Mouse (Mus musculus) gastrocnemius, adult 2 months (tissue): ENCODE measurements around the gene Zfp169. TPM values are rescaled to one million over a fixed set of nuclear protein-coding genes. Genes with fewer than 3 reads are reported as not detected.

ENCODE experiments used
- DNase-seq: peaks from one replicate; pipeline ENCODE4 v3.0.0; 2022
- H3K27ac ChIP-seq: fragments of 200-600 bp; 2 replicates; pipeline ENCODE4 v1.8.1; 2022; ENCODE audit warnings: mild to moderate bottlenecking
- H3K4me3 ChIP-seq: fragments of 200-600 bp; 2 replicates; pipeline ENCODE4 v1.8.1; 2022; ENCODE audit warnings: mild to moderate bottlenecking, moderate library complexity
- CTCF ChIP-seq: fragments of 200-600 bp; IDR thresholded peaks from 2 replicates; pipeline ENCODE4 v1.8.1; 2022; ENCODE audit warnings: antibody characterized with exemption, mild to moderate bottlenecking, moderate library complexity
- intact Hi-C: fragments of 180-260 bp; cut with DNase I; formaldehyde crosslinking; loops from one replicate; pipeline ENCODE4 v1.15.1; 2025
- long read RNA-seq, 2 experiments: library from polyadenylated mRNA; stranded (forward); transcript quantifications; one replicate each; pipeline ENCODE4 v2.0.0; 2021
- total RNA-seq, 2 experiments: library from RNA; stranded (reverse); gene quantifications; 2 replicates each; pipeline ENCODE4 v1.2.3; 2021

Zfp169 gene
- 1 to 10 TPM; 3.6 to 3.7 TPM for total RNA-seq
- long read RNA-seq, experiment 1, partial matches to known transcripts = 0 of 1 reads
- long read RNA-seq, experiment 1, other reads (novel, unspliced or antisense) = 1 of 1 reads
- long read RNA-seq, experiment 2 = 0 reads

DNA sequence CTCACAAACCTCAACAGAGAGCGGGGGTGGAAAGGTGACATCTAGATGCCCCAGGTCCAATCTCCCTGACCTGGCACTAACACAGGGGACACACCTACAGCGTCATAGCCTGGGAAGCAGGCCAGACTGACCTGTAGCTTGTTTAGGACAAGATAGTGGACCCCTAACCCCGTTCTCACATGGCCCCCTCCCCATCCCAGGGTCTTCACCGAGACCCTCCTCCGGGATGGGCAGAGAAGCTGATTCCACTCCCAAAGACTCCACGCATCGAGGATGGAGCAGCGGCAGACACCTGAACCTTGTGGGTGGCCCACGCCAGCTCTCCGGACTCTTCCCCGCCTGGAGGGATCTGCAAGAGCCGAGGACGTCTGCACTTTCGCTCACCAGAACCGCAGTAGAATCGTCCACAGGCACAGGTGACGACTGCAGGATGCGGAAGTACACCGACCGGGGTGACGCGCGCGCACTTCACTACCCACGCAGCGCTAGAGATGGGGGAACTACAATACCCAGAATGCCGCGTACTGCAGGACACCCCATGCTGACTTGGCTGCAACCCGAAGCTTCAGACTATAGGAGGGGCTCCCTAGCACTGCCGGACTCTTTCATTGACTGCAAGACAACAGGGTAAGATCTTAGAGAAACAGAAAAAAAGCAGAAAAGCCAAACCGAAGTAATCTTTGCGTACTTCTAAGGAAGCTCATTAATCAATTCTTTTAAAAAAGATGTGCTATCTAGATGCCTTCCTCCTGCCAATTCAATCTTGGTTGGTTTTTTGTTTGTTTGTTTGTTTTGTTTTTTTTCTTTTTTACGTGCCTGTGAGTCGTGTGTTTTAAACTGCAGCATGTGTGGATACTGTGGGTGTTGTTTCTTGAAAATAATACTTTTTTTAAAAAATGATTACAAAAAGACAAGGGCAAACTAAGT is at the start of gene Zfp169, which contains the start of gene A830005F24Rik:
Gene Zfp169 (minus strand): TSS at position 449 of the 927 bp plus-strand sequence.
Gene A830005F24Rik (plus strand): TSS at position 568 of the 927 bp plus-strand sequence.
- DNase-seq = peak; percentile 87
- no peak for TF ChIP-seq CTCF
- intact Hi-C loops = no loop called here
- peak within 1 kb of the TSS; percentile 86 for H3K27ac ChIP-seq
- H3K4me3 ChIP-seq = peak within 1 kb of the TSS; percentile 79

DNA sequence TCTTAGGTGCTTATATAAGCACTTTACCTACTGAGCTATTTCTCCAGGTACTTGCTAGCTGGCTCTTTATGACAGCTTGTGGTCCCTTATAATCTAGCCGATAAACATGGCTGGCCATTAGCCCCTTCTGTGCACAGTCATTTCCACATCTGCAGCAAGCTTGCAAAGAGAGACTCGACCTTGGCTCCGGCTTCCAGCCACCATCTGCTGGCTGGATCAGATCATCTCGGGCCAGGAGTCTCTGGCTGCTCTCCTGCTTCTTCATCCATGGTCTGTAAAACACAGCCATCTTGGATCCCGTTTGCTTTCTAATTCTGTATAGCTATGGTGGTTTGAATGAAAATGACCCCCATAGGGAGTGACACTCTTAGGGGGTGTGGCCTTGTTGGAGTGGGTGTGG is 49.1 kb upstream of the Zfp169 start:
- peak; percentile 57 for DNase-seq
- Histone ChIP-seq H3K4me3 (no peak overlapping the region), H3K27ac (no peak overlapping the region)
- intact Hi-C loops = no loop called here
- TF ChIP-seq CTCF = no peak

DNA sequence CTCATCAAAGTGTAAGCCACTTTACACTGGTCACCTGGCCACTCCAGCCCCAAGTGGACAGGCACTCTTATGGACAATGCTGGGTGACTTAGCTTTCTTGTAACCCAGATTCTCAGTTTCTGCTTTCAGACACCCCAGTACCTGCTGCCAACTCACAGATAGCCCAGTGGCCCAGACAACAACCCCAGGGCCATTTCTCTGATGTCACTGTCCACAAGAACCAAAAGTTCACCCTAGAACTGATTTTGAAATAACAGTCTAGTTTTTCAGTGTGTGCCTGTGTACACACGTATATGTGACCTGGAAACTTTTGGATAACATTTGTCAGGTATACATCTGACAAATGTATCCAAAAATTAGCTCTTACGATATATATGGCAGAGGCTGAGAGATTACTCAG is 48.2 kb upstream of the Zfp169 start:
- no peak for DNase-seq
- no peak overlapping the region for H3K4me3 ChIP-seq
- H3K27ac ChIP-seq = no peak overlapping the region
- intact Hi-C loops = no loop called here
- no peak for TF ChIP-seq CTCF

DNA sequence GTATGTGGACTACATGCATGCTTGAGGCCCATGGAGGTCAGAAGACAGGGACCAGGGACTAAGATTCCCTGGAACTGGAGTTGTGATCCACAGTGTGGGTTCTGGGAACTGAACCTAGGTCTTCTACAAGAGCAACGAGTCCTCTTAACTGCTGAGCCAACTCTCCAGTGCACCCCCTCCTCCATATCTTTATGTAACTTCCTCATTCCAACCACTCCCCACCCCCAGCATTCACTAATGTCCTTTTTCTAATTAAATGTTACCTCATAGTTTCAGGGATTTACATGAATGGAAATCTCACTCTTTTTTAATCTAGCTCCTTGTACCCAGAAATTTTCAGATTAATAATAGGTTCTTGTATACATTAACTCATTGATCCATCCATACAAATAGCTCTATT is 42.7 kb upstream of the Zfp169 start:
- no peak for DNase-seq
- intact Hi-C loops = no loop called here
- no peak overlapping the region for H3K4me3 ChIP-seq

DNA sequence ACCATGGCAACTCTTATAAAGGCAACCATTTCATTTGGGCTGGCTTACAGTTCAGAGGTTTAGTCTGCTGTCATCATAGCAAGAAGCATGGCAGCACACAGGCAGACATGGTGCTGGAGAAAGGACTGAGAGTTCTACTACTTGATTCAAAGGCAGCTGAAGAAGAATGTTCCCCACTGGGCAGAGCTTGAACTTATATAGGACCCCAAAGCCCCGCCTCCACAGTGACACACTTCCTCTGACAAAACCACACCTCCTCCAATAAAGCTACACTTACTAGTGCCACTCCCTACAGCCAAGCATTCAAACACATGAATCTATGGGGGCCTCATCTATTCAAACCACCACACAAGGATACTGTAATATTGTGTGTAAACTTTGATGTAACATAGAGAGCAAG is 41.3 kb upstream of the Zfp169 start:
- no peak for DNase-seq
- Histone ChIP-seq H3K27ac (no peak overlapping the region), H3K4me3 (no peak overlapping the region)
- no peak for TF ChIP-seq CTCF
- intact Hi-C loops = no loop called here

More for the DNA sequence above, 42.7 kb upstream of the Zfp169 start:
- TF ChIP-seq CTCF = no peak
- H3K27ac ChIP-seq = no peak overlapping the region

DNA sequence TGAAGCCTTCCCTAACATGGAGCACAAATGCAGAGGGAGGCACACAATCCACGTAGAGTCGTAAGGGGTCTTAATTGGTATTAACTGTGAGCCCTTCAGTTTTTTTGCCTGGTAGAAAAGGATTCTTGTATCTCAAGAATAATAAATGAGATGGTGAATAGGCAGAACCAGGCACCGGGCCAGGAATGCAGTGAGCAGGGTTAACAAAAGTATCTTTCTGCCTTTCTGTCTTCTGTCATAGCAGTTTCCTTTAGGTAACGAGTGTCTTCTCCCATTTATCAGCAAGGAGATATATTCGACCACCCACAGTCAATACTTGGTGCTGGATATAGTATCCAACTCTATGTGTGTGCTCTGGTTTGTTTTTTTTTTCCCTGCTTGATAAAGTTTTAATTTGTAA is 40.3 kb upstream of the Zfp169 start:
- no peak for TF ChIP-seq CTCF
- H3K27ac ChIP-seq = no peak overlapping the region
- no peak for DNase-seq
- H3K4me3 ChIP-seq = no peak overlapping the region
- intact Hi-C loops = no loop called here

DNA sequence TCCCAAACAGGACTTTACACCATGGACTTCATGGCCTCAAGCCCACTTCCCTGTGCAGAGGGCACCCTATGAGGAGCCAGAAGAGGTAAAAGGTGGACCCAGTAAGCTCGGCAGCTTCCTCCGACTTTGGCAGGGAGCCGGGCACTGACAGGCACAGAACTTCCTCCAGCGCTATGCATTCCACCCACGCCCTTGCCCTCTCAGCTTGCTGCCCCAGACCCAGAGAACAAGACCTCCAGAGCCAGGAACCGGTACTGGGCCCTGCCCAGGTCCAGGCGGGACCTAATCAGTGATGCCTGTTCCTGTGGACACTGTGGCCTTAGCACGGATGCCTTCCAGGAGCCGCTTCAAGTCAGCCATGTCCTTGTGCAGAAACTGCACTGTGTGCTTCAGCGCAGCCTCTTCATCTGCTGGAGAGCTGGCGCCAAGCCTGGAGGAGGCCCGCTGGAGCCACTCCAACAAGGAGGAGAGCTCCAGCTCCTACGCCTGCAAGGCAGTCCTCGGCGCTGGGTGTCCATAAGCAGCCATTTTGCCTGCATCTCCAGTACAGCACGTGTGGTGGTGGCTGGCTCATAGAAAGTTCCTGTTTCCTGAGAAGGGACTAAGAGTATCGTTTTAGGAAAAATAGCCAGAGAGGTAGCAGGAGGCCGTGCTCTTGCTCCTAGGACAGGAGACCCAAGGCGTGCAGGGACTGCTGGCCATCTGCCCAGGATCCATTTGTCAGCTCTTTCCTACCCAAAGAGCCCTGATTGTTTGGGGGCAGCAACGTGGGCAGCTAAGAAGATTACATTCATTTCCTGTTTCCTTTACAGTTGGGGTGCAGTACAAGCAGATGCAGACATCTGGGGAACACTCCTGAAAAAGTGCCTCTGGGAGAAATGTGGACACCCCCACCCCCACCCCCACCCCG is 39.2 kb upstream of the Zfp169 start:
- DNase-seq = peak; percentile 96
- peak overlapping the region; percentile 86 for H3K27ac ChIP-seq
- intact Hi-C loops = no loop called here
- TF ChIP-seq CTCF = no peak
- peak overlapping the region; percentile 69 for H3K4me3 ChIP-seq

DNA sequence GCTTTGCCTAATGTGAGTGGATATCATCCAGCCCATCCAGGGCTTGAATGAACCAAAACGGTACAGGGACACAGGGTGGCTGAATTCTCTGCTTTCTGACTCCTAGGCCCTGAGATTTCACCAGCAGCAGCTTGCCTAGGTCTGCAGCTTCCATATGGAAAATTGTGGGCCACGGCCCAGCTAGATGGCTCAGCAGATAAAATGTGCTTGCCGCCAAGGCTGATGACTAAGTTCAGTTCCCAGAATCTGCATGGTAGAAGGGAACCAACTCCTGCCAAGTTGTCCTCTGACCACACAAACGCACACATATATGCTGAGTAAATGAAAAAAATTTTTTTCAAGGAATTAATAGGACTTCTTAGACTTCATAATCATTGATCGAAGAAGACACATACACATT is 35.0 kb upstream of the Zfp169 start:
- TF ChIP-seq CTCF = no peak
- Histone ChIP-seq H3K27ac (no peak overlapping the region), H3K4me3 (no peak overlapping the region)
- no peak for DNase-seq
- intact Hi-C loops = no loop called here

DNA sequence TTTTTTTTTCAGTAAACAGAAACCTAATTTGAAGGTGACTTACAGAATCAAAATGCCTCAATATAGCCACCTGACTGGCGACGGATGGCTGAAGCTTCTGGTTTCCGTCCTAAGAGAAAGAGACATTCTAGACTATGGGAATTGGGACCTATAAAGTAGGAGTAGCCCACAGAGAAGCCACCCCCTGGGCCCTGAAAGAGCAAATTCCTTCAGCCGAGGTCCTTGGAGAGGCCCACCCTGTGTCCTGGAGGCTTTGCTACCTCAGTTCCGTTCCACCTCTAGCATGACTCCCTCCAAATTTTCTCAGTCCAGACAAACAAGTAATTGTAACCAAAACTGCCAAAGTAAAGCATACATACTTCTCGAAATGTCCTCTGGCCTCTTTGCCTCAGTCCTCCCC is 34.4 kb upstream of the Zfp169 start:
- H3K4me3 ChIP-seq = no peak overlapping the region
- no peak for DNase-seq
- H3K27ac ChIP-seq = no peak overlapping the region; the same call in 1 of the 2 replicates
- intact Hi-C loops = no loop called here
- no peak for TF ChIP-seq CTCF

DNA sequence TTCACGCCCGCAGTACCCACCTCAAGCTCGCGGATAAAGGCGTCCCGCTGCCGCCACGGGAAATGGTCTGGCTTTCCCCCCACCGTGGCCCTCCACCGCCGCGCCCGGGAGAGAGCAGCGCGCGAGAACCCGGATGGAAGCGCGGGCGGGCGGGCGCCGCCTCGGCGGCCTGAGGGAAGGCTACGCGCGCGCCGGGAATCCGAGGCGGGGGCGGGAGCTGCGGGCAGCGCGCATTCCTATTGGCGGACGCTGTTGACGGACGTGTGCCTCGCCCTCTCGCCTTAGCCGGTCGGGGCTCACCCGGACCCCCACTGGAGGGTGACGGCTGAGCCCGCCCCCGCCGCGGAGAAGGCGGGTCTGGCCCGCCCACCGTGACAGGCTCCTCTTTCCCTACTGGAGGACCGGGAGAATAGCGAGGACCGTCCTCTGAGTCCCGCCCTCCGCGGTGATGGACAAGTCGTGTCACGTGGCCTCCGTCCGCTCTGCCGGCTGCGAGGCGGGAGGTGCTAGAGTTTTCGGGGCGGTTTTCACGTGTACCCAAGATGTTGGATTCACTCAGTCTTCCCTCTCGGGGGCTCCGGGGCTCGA is 33.2 kb upstream of the Zfp169 start:
- intact Hi-C loops = no loop called here
- no peak for TF ChIP-seq CTCF
- peak; percentile 100 for DNase-seq

DNA sequence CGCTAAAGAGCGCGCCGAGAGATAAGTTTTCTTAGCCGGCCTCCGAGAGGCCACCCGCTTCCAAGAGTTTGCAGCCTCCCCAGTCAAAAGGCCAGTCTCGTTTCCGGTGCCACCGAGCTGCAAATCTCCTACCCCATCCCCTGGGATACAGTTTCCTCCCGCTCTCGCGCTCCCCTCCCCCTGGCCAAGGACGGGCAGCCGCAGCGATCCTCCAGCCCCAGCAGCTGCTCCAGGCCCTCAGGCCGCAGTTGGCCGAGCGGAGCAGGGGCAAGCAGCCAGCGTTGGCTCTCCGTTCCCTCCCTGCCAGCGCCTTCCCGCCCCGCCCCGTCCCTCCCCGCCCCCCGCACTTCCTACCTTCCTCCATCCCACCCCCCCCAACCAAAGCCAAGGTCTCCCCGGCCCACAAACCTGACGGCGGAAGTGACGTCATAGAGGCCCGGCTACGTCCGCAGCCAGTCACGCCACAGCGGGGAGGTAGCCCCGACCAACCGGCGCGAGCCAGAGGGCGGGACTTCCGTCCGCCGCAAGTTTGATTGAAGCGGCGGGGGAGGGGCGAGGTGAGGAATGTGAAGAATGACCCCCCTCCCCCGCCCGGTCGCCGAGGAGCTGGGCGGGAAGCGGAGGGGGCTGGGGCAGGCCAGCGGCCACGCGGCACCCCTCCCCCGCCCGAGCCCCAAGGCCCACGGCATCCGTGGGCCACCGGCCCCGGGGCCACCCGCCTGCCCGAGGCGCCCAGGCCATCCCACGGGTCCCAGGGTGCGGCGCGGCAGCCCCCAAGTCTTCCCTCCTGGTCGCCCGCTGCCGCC is 32.4 kb upstream of the Zfp169 start:
- intact Hi-C loops = no loop called here
- peak; percentile 99 for DNase-seq
- H3K27ac ChIP-seq = peak overlapping the region; percentile 98
- no peak for TF ChIP-seq CTCF
- peak overlapping the region; percentile 100 for H3K4me3 ChIP-seq

More for the DNA sequence above, 33.2 kb upstream of the Zfp169 start:
- Histone ChIP-seq H3K27ac (peak overlapping the region; percentile 98), H3K4me3 (peak overlapping the region; percentile 100)
